Mouse (Mus musculus) left cerebral cortex, postnatal 4 days (tissue): ENCODE data around the gene Exoc3l2. TPM values are rescaled to one million over a fixed set of nuclear protein-coding genes. Genes with fewer than 3 reads are reported as not detected.
A peak's percentile ranks its signal among the peaks of the same experiment; 100 is the strongest.

Source experiments
- DNase-seq: peaks from one replicate; pipeline ENCODE4 v3.0.0-alpha.2; 2022
- intact Hi-C: fragments of 180-260 bp; cut with DNase I; formaldehyde crosslinking; loops from one replicate; pipeline ENCODE4 v1.15.1; 2025
- total RNA-seq, 2 experiments: library from RNA; stranded (reverse); gene quantifications; 2 replicates each; pipeline ENCODE4 v1.2.3; 2021

Gene Exoc3l2
- total RNA-seq, result under 1 TPM; 0.42 to 0.46 TPM

DNA sequence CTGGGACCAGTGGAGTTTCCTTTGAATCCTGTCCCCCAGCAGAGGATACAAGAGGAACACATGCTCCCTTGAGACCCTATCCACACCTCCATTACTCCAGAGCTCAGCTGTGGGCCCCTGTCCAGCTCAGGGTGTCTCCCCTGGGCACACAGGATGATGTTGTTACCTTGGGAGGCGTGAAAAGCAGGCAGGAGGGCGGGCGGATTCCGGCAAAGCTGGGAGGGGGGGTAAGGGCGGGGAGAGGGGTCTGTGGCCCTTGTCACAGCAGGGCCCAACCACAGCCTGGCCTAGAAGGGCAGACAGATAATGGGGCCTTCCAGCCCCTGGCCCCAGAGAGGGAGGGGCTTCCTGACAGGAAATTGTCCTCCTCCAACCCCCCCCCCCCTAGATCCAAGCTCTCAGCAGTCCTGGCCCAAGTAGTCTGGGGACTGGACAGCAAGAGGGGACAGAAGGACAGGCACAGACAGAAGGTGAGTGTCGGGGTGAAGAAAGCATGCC lies at the start of gene Exoc3l2:
Gene Exoc3l2 (plus strand): TSS at position 448 of the 498 bp plus-strand sequence.
- no peak for DNase-seq
- intact Hi-C loops, result no loop called here

DNA sequence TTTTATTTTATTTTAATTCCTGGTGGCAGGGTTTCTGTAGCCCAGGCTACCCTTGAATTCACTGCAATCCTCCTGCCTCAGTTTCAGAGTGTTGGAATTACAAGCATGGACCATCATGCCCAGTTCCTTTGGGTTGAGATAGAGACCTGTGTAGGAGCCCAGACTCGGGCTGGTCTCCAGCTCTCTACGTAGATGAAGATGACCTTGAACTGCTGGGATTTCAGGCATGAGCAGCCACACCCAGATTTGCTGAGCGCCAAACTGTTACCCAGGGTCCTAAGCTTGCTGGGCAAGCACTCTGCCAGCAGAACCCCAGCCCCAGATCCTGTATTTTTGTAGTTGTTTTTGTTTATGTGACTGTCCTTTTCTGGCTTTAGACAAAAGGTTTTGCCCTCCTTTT lies 49.6 kb upstream of the Exoc3l2 start:
- DNase-seq, result no peak
- intact Hi-C loops, result no loop called here

DNA sequence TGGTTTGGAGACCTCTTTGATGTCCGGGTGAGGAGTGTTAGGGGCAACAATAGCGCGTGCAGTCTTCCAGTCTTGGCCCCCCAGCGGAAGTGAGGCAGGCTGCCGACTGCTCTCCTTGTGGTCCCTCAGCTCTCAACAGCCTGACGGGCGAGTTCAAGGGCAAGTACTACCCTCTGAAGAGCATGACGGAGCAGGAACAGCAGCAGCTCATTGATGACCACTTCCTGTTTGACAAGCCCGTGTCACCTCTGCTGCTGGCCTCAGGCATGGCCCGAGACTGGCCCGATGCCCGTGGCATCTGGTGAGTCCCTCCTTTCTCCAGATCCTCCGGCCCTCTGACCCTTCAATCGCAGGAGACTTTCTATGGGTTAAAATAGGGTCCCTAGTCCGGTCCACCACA lies 46.5 kb upstream of the Exoc3l2 start:
- intact Hi-C loops, result no loop called here
- DNase-seq, result no peak

DNA sequence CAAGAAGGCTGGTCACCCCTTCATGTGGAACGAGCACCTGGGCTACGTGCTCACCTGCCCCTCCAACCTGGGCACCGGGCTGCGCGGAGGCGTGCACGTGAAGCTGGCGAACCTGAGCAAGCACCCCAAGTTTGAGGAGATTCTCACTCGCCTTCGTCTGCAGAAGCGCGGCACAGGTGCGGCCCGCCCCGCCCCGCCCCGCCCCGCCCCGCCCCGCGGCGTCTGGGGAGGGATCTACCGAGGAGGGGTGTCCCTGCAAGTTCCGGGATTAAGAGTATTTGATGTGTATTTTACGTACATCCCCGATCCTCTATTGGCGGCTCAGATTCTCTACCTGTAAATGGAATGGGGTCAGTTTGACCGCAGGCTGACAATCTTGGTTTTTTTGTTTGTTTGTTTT lies 43.0 kb upstream of the Exoc3l2 start:
- intact Hi-C loops, result no loop called here
- no peak for DNase-seq

DNA sequence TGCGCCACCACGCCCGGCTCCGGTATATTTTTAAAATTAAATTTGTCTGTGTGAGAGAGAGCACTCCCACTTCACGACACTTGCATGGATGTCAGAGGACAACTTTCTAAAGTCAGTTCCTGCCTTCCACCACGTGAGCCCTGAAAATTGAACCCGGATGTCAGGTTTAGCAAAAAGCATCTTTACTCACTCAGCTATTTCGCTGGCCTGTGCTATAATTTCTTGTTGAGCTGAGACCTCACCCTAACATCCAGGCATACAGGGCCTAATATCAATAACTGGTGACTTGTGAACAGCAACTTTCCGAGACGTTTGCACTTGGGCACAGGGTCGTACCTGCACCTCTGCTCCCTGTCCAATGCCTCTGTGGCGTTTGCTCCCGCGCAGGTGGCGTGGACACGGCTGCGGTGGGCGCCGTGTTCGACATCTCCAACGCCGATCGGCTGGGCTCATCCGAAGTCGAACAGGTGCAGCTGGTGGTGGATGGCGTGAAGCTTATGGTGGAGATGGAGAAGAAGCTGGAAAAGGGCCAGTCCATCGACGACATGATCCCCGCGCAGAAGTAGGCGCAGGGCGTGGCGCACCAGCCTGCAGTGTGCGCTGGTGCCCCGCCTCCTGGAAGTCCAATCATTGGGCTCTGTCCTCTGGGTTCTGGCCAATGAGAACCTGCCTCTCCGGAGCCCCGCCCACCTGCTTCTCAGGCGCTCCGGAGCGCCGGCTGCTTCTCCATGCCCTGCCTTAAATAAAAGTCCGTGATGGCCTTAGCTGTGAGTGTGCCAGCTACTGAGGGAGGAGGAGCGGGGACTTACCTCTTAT lies 42.1 kb upstream of the Exoc3l2 start:
- intact Hi-C loops, result no loop called here
- peak; percentile 91 for DNase-seq

DNA sequence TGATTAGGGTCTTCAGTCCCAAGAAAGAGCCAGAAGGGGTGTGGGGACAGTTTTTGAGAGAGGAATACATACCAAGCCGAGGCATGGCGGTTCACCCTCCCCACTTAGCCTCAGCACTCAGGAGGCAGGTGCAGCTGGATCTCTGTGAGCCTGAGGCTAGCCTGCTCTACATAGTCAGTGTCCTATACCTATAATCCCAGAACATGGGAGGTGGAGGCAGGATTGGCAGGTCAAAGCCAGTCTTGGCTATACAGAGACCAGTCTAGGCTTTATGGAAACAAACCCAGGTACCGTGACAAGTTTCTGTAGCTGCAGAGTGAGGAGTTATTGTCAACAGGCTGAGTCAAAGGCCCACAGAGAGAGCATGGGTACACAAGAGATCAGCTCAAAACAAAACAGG lies 40.0 kb upstream of the Exoc3l2 start:
- intact Hi-C loops, result no loop called here
- no peak for DNase-seq

DNA sequence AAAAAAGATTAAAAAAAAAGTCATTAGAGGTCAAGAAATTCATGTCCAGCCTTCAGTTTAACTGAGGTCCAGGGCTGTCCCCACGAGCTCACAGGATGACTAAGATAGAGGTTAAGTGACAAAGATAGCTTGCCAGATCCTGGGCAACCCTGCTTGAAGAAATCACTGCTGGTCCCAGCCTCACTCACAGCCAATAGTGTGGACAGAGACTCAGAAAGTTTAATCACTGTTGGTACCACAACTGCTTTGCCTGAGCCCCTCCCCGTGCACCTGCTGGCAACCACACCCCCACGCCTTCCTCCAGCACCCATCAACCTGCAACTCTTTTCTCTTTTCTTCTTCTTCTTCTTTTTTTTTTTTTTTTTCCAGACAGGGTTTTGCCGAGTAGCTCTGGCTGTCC lies 39.1 kb upstream of the Exoc3l2 start:
- no peak for DNase-seq
- intact Hi-C loops, result no loop called here

DNA sequence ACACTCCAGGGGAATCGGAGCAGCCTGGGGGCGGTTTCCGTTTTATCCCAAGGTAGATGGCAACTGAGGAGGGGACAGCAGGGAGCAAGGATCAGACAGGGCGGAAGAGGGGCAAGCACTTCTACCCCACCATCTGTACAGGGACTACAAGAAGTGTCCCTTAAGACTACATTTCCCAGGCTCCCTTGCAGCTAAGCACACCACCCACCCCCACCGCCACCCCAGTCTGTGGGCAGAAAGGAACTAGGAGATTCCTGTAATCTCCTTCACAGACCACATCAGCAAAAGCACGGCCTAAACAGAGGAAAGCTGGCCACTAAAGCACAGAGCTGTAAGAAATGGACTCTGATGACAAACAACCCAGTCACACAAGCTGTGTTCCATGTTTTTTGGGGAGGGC lies 36.8 kb upstream of the Exoc3l2 start:
- no peak for DNase-seq
- intact Hi-C loops, result no loop called here

DNA sequence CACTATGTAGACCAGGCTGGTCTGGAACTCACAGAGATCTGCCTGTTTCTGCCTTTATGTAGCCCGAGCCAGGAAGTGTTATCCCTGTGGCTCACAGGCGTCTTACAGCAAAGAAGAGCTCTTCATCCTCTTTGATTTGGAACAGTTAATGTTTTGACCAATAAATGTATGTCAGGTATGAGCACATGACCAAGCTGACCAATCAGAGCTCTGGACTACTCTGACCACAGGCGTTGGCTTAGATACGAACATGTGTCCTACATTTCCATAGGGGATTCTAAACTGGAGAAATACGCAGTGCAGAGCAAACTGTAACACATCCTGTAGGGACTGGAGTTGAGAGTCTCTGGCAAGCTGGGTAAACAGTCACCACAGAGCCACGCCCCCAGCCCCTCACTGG lies 36.2 kb upstream of the Exoc3l2 start:
- no peak for DNase-seq
- intact Hi-C loops, result no loop called here

DNA sequence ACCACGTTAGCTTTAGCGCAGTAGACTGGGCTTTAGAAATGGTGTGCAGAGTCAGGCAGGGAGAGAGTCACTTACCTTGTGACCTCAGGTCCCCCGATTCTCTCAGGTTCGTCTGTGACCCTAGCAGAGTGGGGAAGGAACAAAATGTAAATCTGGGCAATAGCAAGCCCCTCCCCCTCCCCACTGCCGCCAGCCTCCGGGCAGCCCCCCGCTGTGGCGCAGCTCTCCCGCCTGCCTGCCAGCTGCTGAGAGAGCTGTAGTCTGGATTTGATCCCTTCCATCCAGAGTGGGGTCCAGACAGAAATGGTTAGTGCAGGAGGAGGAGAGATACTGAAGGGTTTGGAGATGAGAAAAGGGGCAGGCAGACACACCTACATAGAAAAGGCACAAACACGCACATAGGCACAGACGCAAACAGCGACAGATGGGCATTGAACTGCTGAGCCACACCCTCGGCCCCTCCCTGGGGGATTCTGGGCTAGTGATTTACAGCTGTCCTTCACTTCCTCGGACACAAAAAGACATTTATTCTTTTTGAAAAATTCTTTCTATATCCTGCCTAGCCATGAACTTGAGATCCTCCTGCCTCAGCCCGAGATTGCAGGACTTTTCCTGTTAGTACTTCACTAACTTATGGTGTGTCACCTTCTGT lies 35.0 kb upstream of the Exoc3l2 start:
- intact Hi-C loops, result no loop called here
- peak; percentile 38 for DNase-seq

DNA sequence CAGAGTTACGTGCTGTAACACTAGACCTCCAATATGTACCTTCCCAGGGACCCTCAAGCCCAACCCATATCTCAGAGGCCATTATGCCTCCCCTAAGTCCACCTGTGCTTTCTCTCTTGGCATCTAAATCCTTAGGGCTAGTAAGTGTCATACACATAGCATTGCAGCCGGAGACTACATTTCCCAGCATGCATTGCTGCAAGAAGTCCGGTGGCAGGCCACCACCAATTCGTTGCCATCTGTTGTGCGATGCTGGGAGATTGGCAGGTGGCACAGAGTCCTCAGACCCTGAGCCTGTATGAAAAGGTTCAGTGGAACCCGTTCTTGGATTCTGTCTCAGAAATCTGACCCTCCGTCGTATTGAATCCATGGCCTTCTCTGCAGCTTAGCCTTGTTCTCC lies 33.4 kb upstream of the Exoc3l2 start:
- peak; percentile 69 for DNase-seq
- intact Hi-C loops, result no loop called here

DNA sequence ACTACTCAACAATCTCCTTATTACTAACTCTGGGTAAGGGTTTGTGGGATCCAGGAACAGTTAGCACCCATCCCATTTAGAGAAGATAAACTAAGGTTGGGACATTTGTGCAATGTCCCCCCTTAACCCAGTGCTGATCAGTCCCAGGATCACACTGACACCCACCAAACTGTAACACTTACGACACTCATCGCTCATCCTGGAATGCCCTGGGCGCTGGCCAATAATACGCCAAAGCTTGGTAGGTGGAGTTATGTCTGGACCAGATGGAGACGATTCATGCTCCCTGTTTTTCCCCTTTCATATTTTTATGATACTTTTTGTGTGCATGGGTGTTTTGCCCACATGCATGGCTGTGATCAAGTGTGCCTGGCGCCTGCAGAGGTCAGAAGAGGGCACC lies 32.7 kb upstream of the Exoc3l2 start:
- intact Hi-C loops, result no loop called here
- DNase-seq, result no peak

DNA sequence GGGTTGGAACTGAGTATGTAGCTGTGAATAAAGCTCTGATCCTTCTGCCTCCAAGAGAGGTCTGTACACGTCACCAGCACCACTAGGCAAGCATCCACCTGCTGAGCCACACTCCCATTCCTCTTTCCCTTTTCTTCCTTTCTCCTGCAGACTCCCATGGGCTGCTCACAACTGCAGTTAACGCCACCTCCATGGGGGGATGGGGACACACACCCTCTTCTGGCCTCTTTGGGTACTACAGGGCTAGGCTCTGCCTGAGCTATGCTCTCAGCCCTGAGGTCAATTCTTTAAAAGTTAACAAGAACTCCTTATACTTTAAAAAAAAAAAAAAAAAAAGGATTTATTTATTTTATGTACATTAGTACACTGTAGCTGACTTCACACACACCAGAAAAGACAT lies 30.7 kb upstream of the Exoc3l2 start:
- intact Hi-C loops, result no loop called here
- DNase-seq, result no peak

DNA sequence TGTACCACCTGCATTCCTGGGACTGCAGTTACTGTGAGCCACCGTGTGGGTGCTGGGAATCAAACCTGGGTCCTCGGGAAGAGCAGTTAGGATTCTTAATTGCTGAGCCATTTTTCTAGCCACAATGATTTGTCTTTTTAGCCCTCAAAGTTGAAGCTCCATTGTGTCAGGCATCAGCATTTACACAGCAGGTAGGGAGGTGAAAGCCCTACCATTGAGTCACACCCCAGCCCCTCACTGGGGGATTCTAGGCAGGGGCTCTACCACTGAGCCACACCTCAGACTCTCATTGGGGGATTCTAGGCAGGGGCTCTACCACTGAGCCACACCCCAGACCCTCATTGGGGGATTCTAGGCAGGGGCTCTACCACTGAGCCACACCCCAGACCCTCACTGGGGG lies 26.9 kb upstream of the Exoc3l2 start:
- intact Hi-C loops, result no loop called here
- DNase-seq, result no peak

DNA sequence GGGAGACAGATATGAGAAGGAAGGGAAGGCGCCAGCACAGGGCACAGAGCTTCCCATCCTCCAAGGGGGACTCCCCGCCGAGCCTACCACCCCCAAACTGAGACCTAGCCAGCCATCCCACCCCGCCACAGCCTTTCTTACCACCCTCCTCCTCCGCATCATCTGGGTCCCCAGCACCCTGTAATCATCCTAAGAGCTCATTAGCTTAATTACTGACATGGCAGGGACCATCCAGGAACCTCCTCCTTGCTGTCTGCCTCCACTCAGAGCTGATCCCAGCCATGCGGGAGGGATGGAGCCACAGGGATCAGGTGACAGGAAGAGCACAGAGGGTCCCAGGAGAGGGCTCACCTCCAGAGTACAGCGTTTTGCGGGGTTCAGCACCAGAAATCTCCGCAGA lies 26.1 kb upstream of the Exoc3l2 start:
- DNase-seq, result no peak
- intact Hi-C loops, result no loop called here

DNA sequence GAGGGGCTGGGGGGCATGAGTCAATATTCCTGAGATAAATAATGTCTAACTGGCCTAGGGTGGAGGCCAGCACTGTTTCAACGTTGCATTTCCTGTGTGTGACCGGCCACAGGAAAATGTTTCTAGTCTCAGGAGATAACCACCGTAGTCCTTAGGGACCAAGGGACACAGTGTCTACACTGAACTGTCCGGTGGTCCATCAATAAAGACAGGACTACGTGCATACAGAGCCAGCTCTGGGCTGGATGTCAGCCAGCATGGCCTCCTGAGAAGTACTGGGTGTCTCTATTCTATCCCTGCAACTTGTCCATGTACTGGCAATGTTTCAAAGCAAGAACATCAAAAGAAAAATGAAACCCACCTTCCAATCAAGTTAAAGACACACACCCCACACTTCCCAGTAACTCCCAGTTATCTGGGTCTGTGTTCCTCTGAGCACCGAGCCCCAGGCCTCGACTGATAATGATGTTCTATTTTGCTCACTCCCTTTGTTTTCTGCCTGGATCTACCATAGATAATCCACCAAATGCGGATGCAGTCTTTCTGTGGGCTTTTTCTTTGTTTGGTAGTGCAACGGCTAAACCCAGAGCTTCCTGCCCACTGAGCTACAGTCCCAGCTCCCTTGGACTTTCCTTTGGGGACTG lies 21.6 kb upstream of the Exoc3l2 start:
- intact Hi-C loops, result no loop called here
- no peak for DNase-seq

DNA sequence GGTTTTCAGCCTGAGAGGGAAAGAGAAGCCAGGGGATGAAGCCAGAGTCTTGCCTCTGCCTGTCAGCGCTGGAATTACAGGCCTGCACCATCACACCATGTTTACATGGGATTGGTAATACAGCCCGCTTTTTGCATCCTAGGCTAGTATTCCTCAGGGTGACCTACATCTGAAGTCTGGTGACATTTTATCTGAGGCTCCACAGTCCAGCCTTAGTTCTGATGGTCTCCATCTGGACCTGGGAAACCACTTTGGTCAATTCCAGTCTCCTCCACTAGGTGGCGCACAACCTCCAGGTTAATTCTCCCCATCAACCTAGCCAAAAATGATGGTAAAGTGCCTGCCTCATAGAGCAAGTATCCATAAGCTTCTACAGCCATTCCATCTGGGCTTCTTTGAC lies 19.8 kb upstream of the Exoc3l2 start:
- intact Hi-C loops, result no loop called here
- peak; percentile 82 for DNase-seq

DNA sequence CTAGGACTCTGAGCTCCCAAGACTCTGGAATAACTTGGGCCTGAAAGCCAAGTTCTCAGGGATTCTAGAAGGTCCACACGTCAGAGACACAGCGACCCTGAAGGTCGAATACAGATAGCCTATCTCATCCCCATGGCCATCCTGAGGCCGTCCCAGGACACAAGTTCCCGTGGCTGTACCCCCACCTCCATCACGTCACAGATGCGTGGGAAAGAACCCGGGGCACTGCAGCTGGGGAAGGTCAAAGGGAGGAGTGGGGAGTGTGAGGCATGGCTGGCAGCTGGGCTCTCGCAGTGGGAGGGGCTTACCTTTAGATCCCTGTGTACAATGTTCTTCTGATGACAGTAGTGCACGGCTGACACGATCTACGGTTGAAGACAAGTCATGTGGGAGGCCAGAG lies 18.3 kb upstream of the Exoc3l2 start:
- intact Hi-C loops, result no loop called here
- DNase-seq, result no peak

DNA sequence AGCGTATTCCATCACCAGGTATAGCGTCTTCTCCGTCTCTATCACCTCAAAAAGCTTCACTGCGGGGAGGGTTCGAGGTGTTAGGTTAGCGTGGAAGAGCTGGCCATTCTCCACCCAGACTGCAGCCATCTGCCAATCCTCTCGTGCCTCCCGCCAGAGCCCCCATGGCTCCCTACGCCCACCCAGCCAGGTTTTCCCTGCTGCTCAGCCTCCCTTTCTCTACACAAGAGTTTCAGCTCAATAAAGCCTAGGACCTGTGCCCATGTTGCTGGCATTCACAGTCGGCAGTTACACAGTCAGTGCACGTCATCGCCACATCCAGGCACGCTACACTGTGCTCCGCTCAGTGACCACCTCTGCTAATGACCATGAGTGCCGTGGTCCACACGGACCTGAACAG lies 15.4 kb upstream of the Exoc3l2 start:
- intact Hi-C loops, result no loop called here
- peak; percentile 50 for DNase-seq

DNA sequence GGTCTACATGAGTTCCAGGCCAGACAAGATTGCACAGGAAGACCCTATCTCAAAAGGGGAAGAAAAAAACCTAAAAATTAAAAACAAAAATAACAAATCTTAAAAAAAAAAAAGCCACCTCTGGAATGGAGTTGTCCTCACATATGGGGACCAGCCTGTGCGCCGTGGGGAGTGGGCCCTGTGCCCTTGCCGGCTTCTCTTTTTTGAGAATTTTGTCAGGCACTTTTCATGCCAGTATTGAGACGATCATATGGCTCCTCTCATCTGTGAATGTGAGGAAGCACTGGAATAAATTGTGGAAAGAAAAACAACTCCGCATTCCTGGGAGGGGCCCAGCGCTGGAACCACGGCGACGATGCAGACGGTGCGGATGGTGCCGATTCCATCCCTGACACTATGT lies 14.0 kb upstream of the Exoc3l2 start:
- peak; percentile 22 for DNase-seq
- intact Hi-C loops, result no loop called here

DNA sequence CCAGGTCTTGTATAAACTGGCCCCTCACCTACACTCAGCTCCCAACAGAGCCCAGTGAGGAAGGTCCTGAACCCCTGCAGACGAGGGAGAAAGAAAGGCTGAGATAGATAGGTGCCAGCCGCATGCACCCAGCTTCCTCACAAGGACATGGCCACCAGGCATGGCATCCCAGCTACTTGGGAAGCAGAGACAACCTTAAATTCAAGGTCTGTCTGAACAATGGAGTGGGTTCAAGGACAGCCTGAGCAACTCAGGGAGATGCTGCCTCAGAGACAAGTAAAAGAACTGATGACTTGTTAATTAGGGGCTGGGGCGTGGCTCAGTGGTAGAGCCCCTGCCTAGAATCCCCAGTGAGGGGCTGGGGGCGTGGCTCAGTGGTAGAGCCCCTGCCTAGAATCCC lies 7.9 kb upstream of the Exoc3l2 start:
- intact Hi-C loops, result no loop called here
- no peak for DNase-seq
